Mouse (Mus musculus) midbrain, embryonic 12.5 days (tissue): ENCODE data around the gene Cldn9. TPM values are rescaled to one million over a fixed set of nuclear protein-coding genes. Genes with fewer than 3 reads are reported as not detected.

Experiments used
- ATAC-seq: fragments of 200-750 bp; cut with Nextera tagmentation; 2 replicates; pipeline ENCODE4 v1.8.0; 2017; ENCODE audit warnings: low read depth, moderate TSS enrichment, moderate library complexity; ENCODE audit not compliant: low FRiP score
- H3K27ac ChIP-seq: fragments of 300-500 bp; sonication (generic); replicated peaks from 2 replicates; pipeline ENCODE4 v1.5.1; 2016; ENCODE audit warnings: mild to moderate bottlenecking
- H3K27me3 ChIP-seq: fragments of 300-500 bp; sonication (generic); 2 replicates; pipeline ENCODE4 v1.6.1; 2016; ENCODE audit warnings: mild to moderate bottlenecking
- H3K36me3 ChIP-seq: fragments of 300-500 bp; sonication (generic); 2 replicates; pipeline ENCODE4 v1.6.1; 2016
- H3K4me1 ChIP-seq: fragments of 300-500 bp; sonication (generic); 2 replicates; pipeline ENCODE4 v1.6.1; 2016
- H3K4me2 ChIP-seq: fragments of 300-500 bp; sonication (generic); replicated peaks from 2 replicates; pipeline ENCODE4 v1.6.1; 2016; ENCODE audit warnings: mild to moderate bottlenecking, moderate library complexity
- H3K4me3 ChIP-seq: fragments of 300-500 bp; sonication (generic); 2 replicates; pipeline ENCODE4 v1.5.1; 2016; ENCODE audit warnings: mild to moderate bottlenecking
- H3K9ac ChIP-seq: fragments of 300-500 bp; sonication (generic); replicated peaks from 2 replicates; pipeline ENCODE4 v1.6.1; 2016; ENCODE audit warnings: mild to moderate bottlenecking, moderate library complexity
- H3K9me3 ChIP-seq: fragments of 300-500 bp; sonication (generic); 2 replicates; pipeline ENCODE4 v1.6.1; 2016; ENCODE audit warnings: mild to moderate bottlenecking
- WGBS: fragments of 180-500 bp; shearing (Covaris S2); methylation state at CpG from one replicate; pipeline ENCODE4 v1.1.7; 2016; 5-methylcytosine and 5-hydroxymethylcytosine counted together
- polyA plus RNA-seq: library from polyadenylated mRNA; unstranded; fragments of >200 nt; fragmentation: Nextera tagmentation; extraction: Ambion mirVana; gene quantifications from 2 replicates; pipeline ENCODE4 v1.2.1, GENCODE M21; 2016

The Cldn9 gene
- polyA plus RNA-seq, 1 experiment from 2014 or later, result 0.84 TPM

DNA sequence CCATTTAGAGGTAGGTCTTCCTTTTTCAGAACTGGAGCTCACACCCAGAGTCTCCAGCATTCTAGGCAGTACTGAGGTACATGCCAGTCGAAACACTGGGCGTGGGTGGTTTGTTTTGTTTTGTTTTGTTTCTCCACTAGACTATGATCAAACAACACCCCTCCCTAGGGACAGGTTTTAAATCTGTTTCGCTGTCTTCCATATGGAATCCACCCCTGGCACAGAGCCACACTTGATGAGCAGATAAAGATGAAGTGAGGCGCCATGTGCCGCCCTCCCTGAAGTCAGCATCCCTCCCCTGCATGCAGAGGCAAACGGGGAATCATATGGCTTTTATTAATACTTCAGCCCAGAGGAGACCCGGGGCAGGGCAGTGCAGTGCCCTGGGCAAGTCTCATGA is 20.9 kb upstream of the Cldn9 start:
- Histone ChIP-seq H3K9ac (no peak overlapping the region), H3K27me3 (peaks cover 43% of the 10 kb centered on the region), H3K27ac (no peak overlapping the region), H3K4me1 (no peaks in the 10 kb centered on the region), H3K36me3 (no peaks in the 10 kb centered on the region), H3K4me2 (no peak overlapping the region), H3K4me3 (no peak overlapping the region), H3K9me3 (no peaks in the 10 kb centered on the region)
- no peak for ATAC-seq
- 65% methylated on average over 7 of the region's 7 CpGs for WGBS

DNA sequence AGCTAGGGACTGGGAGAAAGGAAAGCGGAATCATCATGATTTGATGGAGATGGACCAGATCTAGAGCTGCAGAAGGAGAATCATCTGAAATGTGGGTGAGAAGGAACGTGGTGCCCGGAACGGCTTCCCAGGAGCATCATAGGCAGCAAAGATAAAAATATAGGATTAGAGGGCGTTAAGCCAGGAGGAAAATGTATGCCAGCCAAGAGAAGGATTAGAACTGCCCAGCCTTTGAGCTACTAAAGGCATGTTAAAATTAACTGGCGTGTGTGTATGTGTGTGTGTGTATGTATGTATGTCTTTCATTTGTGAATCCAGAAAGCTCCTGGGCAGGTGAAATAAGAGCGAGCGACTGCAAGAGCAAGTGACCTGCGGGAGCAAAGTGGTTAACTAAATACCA is 19.5 kb upstream of the Cldn9 start:
- Histone ChIP-seq H3K9me3 (no peaks in the 10 kb centered on the region), H3K27ac (no peak overlapping the region), H3K36me3 (no peaks in the 10 kb centered on the region), H3K4me2 (no peak overlapping the region), H3K27me3 (peaks cover 54% of the 10 kb centered on the region), H3K4me1 (0 out of 2 replicates have a peak, but pooled peaks cover 4% of the 10 kb centered on the region), H3K4me3 (no peak overlapping the region), H3K9ac (no peak overlapping the region)
- no peak for ATAC-seq
- 83% methylated on average over 9 of the region's 9 CpGs for WGBS

DNA sequence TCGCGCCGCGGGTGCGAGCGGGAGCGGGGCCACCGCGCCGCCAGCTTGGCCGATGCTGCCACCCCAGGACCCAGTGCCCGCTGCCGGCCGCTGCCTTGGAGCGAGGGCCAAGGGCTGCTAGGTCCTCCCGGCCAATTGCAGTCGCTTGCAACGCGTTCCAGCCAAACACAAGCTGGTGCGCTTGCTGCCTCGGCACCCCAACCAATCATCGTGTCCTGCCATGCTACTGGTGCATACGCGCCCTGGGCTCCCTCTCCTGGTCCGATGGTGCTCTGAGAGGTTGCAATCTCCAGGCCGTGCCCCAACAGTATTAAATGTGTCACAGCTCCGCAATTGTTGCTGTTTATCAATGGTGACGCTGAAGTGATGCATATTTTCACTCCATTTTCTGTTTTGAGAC is 16.3 kb upstream of the Cldn9 start:
- H3K27me3 ChIP-seq, result peaks cover 61% of the 10 kb centered on the region
- peak overlapping the region; percentile 64 for H3K9ac ChIP-seq
- peak; percentile 99 for ATAC-seq
- no peaks in the 10 kb centered on the region for H3K9me3 ChIP-seq
- H3K4me2 ChIP-seq, result peak overlapping the region; percentile 99
- H3K27ac ChIP-seq, result 0 out of 2 replicates have a peak overlapping the region, but pooled peaks have one; percentile 35
- WGBS, result under 1% methylated on average over 14 of the region's 28 CpGs
- H3K4me1 ChIP-seq, result 0 out of 2 replicates have a peak, but pooled peaks cover 4% of the 10 kb centered on the region
- H3K36me3 ChIP-seq, result no peaks in the 10 kb centered on the region
- H3K4me3 ChIP-seq, result peak overlapping the region; percentile 75

DNA sequence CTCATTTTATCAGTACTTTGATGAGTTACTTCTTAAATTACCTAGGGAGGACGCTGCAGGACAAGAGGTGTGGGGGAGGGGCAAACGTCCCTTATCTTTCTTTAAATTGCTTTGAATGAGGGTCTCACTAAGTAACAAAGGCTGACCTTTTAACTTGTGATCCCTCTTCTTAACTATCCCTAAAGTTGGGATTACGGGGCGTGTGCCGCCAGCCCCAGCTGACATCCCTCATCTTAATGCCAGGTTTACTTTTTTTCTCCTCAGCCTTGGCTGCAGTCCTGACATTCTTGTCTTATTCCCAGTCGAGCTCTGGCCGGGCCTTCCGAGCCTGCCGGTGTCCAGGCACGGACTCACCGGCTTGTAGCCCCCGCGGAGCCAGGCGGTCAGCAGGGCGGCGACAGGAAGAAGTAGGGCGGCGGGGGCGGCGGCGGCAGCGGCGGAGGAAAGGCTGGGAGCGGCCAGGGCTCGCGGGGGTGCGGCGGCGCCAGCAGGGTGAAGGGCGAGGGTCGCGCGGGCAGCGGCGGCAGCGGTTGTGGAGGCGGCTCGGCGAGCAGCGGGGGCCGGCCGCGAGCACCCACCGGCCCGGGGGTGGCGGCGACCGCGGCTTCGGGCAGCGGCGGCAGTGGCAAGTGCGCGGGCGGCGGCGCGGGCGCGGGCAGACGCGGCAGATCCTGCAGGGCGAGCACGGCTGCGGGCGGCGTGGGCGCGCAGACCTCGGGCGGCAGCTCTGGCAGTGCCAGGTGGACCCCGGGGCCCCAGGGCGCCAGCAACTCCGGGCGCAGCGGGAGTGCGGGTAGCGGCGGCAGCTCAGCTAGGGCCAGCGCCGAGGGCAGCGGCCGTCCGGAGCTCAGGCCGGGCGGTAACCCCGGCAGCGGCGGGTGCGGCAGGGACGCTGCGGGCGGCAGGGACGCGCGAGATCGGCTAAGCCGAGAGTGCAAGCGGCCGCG is 15.6 kb upstream of the Cldn9 start:
- Histone ChIP-seq H3K4me2 (peak overlapping the region; percentile 99), H3K4me1 (0 out of 2 replicates have a peak, but pooled peaks cover 4% of the 10 kb centered on the region), H3K36me3 (no peaks in the 10 kb centered on the region), H3K4me3 (peak overlapping the region; percentile 75), H3K27me3 (peaks cover 59% of the 10 kb centered on the region), H3K27ac (0 out of 2 replicates have a peak overlapping the region, but pooled peaks have one; percentile 35), H3K9me3 (no peaks in the 10 kb centered on the region), H3K9ac (peak overlapping the region; percentile 64)
- under 1% methylated on average over 82 of the region's 101 CpGs for WGBS
- peak; percentile 78 for ATAC-seq

DNA sequence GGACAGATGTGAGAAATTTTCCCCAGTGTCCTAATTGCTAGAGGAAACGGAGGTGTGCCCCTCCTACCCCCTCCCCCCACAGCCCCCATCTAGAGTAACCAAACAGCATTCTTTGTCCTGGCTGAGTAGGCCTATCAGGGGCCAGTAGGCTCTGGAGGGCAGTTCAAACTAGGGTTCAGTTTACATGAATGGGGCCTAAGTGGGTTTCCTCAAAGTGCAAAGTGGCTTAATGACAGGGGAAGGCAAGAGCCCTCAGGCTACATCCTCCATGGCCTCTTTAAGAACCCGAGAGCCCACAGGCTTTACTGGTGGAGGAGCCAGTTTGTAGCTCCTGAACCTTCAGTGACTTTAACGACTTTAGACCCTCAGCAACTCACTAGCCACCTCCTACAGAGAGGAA is 12.0 kb upstream of the Cldn9 start:
- H3K9me3 ChIP-seq, result no peaks in the 10 kb centered on the region
- no peaks in the 10 kb centered on the region for H3K36me3 ChIP-seq
- no peak overlapping the region for H3K4me3 ChIP-seq
- H3K4me1 ChIP-seq, result 0 out of 2 replicates have a peak, but pooled peaks cover 4% of the 10 kb centered on the region
- H3K4me2 ChIP-seq, result no peak overlapping the region
- H3K27ac ChIP-seq, result no peak overlapping the region
- ATAC-seq, result no peak
- H3K9ac ChIP-seq, result no peak overlapping the region
- 17% methylated on average over 3 of the region's 3 CpGs for WGBS
- H3K27me3 ChIP-seq, result peaks cover 48% of the 10 kb centered on the region

DNA sequence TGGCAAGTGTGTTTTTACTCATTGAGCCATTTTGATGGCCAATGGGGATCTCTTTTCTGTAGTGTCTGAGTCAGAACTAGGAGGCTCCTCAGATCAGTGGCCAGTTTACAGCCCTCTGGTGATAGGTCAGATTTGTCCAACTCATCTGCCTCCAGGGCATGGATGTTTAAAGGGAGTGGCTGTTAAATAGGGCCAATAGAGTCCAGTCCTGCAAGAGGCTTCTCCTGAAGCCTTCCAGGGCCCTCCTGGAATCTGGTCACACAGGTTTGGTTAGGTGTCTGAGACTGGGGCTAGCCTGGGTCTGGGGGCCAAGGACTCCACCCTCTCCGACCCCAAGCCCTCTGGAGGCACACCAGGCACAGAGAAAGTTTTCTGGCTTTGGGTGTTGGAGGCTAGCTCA is 10.7 kb upstream of the Cldn9 start:
- Histone ChIP-seq H3K4me3 (no peak overlapping the region), H3K36me3 (no peaks in the 10 kb centered on the region), H3K27ac (no peak overlapping the region), H3K27me3 (peaks cover 35% of the 10 kb centered on the region), H3K9me3 (no peaks in the 10 kb centered on the region), H3K9ac (no peak overlapping the region), H3K4me2 (no peak overlapping the region), H3K4me1 (0 out of 2 replicates have a peak, but pooled peaks cover 4% of the 10 kb centered on the region)
- 81% methylated on average over 1 of the region's 1 CpGs for WGBS
- no peak for ATAC-seq

DNA sequence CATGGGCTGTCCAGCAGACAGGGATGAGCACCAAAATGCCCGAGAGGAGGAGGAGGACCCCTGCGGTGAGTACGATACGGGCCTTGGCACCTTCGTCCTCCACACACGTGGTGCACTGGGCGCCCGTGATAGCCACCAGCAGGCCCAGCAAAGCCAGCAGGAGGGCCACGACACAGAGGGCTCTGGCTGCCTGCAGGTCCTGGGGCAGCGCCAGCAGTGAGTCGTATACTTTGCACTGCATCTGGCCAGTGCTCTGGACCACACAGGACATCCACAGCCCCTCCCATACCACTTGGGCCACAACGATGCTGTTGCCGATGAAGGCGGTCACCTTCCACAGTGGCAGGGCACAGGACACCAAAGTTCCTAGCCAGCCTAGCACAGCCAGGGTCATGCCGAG is 600 bp downstream of the Cldn9 start:
- no peak overlapping the region for H3K9ac ChIP-seq
- 29% methylated on average over 15 of the region's 15 CpGs for WGBS
- peaks cover 67% of the 10 kb centered on the region for H3K27me3 ChIP-seq
- H3K4me3 ChIP-seq, result no peak overlapping the region
- no peak overlapping the region for H3K27ac ChIP-seq
- peak; percentile 29 for ATAC-seq
- 0 out of 2 replicates have a peak overlapping the region, but pooled peaks have one; percentile 1 for H3K4me2 ChIP-seq
- no peaks in the 10 kb centered on the region for H3K9me3 ChIP-seq
- H3K4me1 ChIP-seq, result peaks cover 14% of the 10 kb centered on the region
- no peaks in the 10 kb centered on the region for H3K36me3 ChIP-seq

DNA sequence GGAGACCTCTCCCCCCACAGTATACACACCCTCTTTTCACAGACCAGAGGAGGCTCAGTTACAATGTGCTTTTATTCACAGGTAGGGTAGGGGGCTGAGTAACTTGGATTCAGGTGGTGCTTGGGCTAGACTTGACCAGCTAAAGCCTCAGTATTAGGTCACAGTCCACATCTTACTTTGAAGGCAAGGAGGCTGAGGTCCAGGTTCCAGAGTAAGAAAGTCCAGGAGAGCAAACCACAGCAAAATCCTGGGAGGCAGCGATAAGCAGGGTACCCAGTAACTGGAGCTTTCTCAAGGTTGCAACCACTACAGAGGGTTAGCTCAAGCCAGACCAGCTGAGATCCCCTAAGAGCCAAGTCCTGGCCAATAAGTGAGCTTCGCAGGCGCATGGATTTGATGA is 1.3 kb downstream of the Cldn9 start:
- H3K27me3 ChIP-seq, result peaks cover 74% of the 10 kb centered on the region
- no peak overlapping the region for H3K9ac ChIP-seq
- H3K4me1 ChIP-seq, result peaks cover 15% of the 10 kb centered on the region
- H3K27ac ChIP-seq, result no peak overlapping the region
- no peaks in the 10 kb centered on the region for H3K36me3 ChIP-seq
- ATAC-seq, result no peak
- no peaks in the 10 kb centered on the region for H3K9me3 ChIP-seq
- WGBS, result 68% methylated on average over 3 of the region's 3 CpGs
- H3K4me2 ChIP-seq, result no peak overlapping the region
- H3K4me3 ChIP-seq, result no peak overlapping the region

DNA sequence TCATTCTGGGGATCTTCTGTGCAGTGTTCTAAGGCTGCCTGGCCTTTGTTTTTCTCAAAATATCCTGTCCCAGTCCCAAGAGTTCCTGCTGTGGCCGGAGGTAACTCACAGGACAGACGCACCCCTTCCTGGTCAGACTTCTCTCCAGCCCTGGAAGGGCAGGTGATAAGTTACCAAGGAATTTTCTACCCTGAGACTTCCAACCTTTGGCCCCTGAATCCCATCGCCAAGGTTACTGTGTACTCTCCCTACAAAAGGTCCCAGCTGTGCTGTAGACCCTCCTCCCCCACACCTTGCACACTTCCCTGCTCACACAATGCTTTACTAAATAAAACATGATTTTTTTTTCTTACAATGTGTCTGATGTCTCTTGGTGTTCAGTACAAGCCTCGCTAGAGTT is 1.7 kb downstream of the Cldn9 start:
- Histone ChIP-seq H3K9ac (no peak overlapping the region), H3K4me1 (peaks cover 19% of the 10 kb centered on the region), H3K27ac (no peak overlapping the region), H3K36me3 (no peaks in the 10 kb centered on the region), H3K4me2 (no peak overlapping the region), H3K4me3 (no peak overlapping the region), H3K9me3 (no peaks in the 10 kb centered on the region), H3K27me3 (peaks cover 76% of the 10 kb centered on the region)
- ATAC-seq, result no peak
- 73% methylated on average over 4 of the region's 4 CpGs for WGBS

DNA sequence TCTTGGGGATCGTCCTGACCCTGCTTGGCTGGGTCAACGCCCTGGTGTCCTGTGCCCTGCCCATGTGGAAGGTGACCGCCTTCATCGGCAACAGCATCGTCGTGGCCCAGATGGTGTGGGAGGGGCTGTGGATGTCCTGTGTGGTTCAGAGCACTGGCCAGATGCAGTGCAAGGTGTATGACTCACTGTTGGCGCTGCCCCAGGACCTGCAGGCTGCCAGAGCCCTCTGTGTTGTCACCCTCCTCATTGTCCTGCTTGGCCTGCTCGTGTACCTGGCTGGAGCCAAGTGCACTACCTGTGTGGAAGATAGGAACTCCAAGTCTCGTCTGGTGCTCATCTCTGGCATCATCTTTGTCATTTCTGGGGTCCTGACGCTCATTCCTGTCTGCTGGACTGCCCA is 2.7 kb downstream of the Cldn9 start:
- Histone ChIP-seq H3K9ac (no peak overlapping the region), H3K4me2 (no peak overlapping the region), H3K4me3 (no peak overlapping the region), H3K27ac (no peak overlapping the region), H3K27me3 (peaks cover 86% of the 10 kb centered on the region), H3K4me1 (peaks cover 28% of the 10 kb centered on the region), H3K36me3 (no peaks in the 10 kb centered on the region), H3K9me3 (no peaks in the 10 kb centered on the region)
- ATAC-seq, result no peak
- WGBS, result 83% methylated on average over 10 of the region's 10 CpGs

DNA sequence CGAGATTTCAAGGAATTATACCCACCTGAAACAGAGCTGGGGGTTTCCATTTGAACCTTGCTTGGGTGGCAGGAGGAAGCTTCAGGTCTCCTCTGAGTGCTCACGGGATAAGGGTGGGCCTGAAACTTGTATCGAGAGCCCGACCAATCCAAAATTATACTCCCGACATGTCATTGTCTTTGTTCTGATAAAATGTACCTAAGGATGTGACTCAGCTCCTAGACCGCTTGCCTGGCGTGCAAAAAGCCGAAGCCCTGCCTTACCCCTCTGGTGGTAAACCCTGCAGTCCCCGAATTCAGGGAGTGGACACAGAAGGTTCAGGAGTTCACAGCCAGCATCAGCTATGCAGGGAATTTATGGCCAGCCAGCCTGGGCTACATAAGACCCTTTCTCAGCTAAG is 3.5 kb downstream of the Cldn9 start:
- 76% methylated on average over 9 of the region's 9 CpGs for WGBS
- H3K4me1 ChIP-seq, result peaks cover 34% of the 10 kb centered on the region
- H3K27ac ChIP-seq, result no peak overlapping the region
- no peaks in the 10 kb centered on the region for H3K36me3 ChIP-seq
- H3K9me3 ChIP-seq, result no peaks in the 10 kb centered on the region
- no peak for ATAC-seq
- no peak overlapping the region for H3K4me3 ChIP-seq
- H3K9ac ChIP-seq, result no peak overlapping the region
- no peak overlapping the region for H3K4me2 ChIP-seq
- H3K27me3 ChIP-seq, result peaks cover 94% of the 10 kb centered on the region

DNA sequence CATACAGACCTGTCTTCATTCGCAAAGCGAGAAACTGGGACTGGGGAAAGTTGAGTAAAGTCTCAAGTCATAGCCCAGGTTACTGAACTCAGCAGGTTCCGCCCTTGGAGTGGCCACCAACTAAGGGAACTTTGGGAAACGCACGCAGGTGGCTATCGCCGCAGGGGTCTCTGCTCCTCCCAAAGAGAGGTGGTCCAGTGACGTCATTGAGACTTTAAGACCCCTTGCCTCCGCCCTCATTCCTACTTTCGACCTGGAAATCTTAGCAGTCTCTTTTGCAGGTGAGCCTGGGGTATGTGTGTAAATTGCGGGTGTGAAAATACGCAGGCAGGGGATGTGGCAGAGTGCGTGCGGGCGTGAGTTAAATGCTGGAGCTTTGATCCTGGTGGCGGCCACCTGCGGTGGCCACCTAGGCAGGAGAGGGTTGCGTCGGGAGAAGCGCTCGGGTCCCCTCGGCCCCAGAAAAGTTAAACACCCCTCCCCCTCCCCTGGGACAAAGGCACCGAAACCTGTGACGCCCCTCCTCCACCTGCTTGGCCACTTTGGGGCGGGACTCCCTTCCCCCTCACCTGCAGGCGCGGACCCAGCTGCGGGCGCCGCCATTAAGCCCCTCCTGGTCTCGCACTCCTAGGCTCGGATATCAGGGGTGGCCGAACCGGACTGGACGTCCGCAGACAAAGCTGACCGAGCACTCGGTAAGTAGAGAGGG is 4.5 kb downstream of the Cldn9 start, which contains the start of gene Cldn6:
Gene Cldn6, plus strand, starts transcription at position 123 of the 709 bp plus-strand sequence.
- Histone ChIP-seq H3K36me3 (no peaks in the 10 kb centered on the region), H3K4me3 (peak within 1 kb of the TSS; percentile 18), H3K4me1 (peaks cover 37% of the 10 kb centered on the region), H3K27ac (no peak within 1 kb of the TSS), H3K9me3 (no peaks in the 10 kb centered on the region), H3K27me3 (peaks cover 98% of the 10 kb centered on the region), H3K4me2 (peak within 1 kb of the TSS; percentile 28), H3K9ac (no peak within 1 kb of the TSS)
- 3% methylated on average over 38 of the region's 38 CpGs for WGBS
- no peak for ATAC-seq
